Mouse (Mus musculus) liver, embryonic 12.5 days (tissue): Measurements from ENCODE around the gene Micall2. TPM values are rescaled to one million over a fixed set of nuclear protein-coding genes. Genes with fewer than 3 reads are reported as not detected.
A peak's percentile ranks its signal among the peaks of the same experiment; 100 is the strongest.
"Not testable (repeated sequence)": the region's sequence is repeated elsewhere in the genome, so short reads cannot be mapped to it uniquely, and the experiment has no call there.

Source experiments
- ATAC-seq: fragments of 200-750 bp; cut with Nextera tagmentation; 2 replicates; pipeline ENCODE4 v1.8.0; 2017; ENCODE audit warnings: moderate number of reproducible peaks, mild to moderate bottlenecking, moderate library complexity
- H3K27ac ChIP-seq: fragments of 300-500 bp; sonication (generic); 2 replicates; pipeline ENCODE4 v1.5.1; 2016; ENCODE audit warnings: mild to moderate bottlenecking
- H3K27me3 ChIP-seq: fragments of 300-500 bp; sonication (generic); replicated peaks from 2 replicates; pipeline ENCODE4 v1.6.1; 2016; ENCODE audit warnings: mild to moderate bottlenecking, moderate library complexity
- H3K36me3 ChIP-seq: fragments of 300-500 bp; sonication (generic); 2 replicates; pipeline ENCODE4 v1.6.1; 2016; ENCODE audit warnings: mild to moderate bottlenecking, moderate library complexity
- H3K4me1 ChIP-seq: fragments of 300-500 bp; sonication (generic); 2 replicates; pipeline ENCODE4 v1.6.1; 2016
- H3K4me2 ChIP-seq: fragments of 300-500 bp; sonication (generic); 2 replicates; pipeline ENCODE4 v1.6.1; 2016; ENCODE audit warnings: mild to moderate bottlenecking, moderate library complexity
- H3K4me3 ChIP-seq: fragments of 300-500 bp; sonication (generic); 2 replicates; pipeline ENCODE4 v1.5.1; 2016; ENCODE audit warnings: mild to moderate bottlenecking, moderate library complexity
- H3K9ac ChIP-seq: fragments of 300-500 bp; sonication (generic); 2 replicates; pipeline ENCODE4 v1.6.1; 2016; ENCODE audit warnings: mild to moderate bottlenecking, moderate library complexity
- H3K9me3 ChIP-seq: fragments of 300-500 bp; sonication (generic); replicated peaks from 2 replicates; pipeline ENCODE4 v1.6.1; 2016; ENCODE audit warnings: mild to moderate bottlenecking, moderate library complexity
- WGBS: fragments of 180-500 bp; shearing (Covaris S2); methylation state at CpG from one replicate; pipeline ENCODE4 v1.1.7; 2016; ENCODE audit not compliant: insufficient replicate concordance; 5-methylcytosine and 5-hydroxymethylcytosine counted together
- polyA plus RNA-seq: library from polyadenylated mRNA; unstranded; fragments of >200 nt; fragmentation: Nextera tagmentation; extraction: Ambion mirVana; gene quantifications from 2 replicates; pipeline ENCODE4 v1.2.1, GENCODE M21; 2016

Micall2 gene
- polyA plus RNA-seq, 1 experiment from 2014 or later, result 15.5 TPM

GRCm38 (mm10) chr5:139749413-139750125 is 13.4 kb upstream of the Micall2 start:
- peaks cover 18% of the 10 kb centered on the region for H3K4me1 ChIP-seq
- H3K4me3 ChIP-seq, result no peak overlapping the region
- H3K4me2 ChIP-seq, result no peak overlapping the region
- no peaks in the 10 kb centered on the region for H3K9me3 ChIP-seq
- ATAC-seq, result no peak
- peaks cover 45% of the 10 kb centered on the region for H3K36me3 ChIP-seq
- H3K27ac ChIP-seq, result no peak overlapping the region
- H3K27me3 ChIP-seq, result peaks cover 5% of the 10 kb centered on the region; the same call in 1 of the 2 replicates
- no peak overlapping the region for H3K9ac ChIP-seq
- WGBS, result 77% methylated on average over 16 of the region's 16 CpGs

DNA sequence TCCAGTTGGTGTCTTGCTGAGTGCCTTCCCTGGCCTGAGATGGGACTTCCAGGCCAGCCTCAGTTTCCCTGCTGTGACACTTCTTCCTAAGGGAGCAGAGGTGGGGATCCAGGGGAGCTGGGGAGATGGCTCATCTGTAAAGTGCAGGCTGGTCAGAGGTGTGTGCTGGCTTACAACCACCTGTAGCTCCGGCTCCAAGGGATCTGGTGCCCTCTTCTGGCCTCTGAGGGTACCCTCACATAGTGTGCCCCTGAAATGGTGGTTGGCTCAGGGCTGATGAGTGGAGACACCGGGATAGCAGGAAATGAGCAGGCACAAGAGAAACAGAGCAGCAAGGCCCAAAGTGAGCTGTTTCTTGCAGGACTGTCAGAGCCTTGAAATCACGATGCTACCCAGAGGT is 9.6 kb upstream of the Micall2 start:
- H3K4me1 ChIP-seq, result peaks cover 35% of the 10 kb centered on the region
- peaks cover 7% of the 10 kb centered on the region for H3K36me3 ChIP-seq
- H3K27me3 ChIP-seq, result peaks cover 5% of the 10 kb centered on the region; the same call in 1 of the 2 replicates
- 4% methylated on average over 3 of the region's 3 CpGs for WGBS
- H3K27ac ChIP-seq, result no peak overlapping the region
- H3K4me3 ChIP-seq, result no peak overlapping the region
- peak; percentile 77 for ATAC-seq
- H3K9me3 ChIP-seq, result no peaks in the 10 kb centered on the region
- no peak overlapping the region for H3K4me2 ChIP-seq
- no peak overlapping the region for H3K9ac ChIP-seq

DNA sequence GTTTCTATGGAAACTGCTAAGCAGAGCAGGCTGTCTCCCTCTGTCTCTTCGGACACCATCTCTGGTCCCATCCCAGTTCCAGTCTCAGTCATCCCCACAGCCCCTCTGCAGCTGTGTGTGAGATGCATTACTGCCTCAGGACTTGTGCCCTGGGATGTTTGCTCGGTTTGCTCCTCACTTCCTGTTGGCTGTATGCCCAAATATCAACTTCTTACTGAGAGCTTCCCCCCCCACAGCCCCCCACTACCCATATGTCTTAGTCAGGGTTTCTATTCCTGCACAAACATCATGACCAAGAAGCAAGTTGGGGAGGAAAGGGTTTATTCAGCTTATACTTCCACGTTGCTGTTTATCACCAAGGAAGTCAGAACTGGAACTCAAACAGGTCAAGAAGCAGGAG is 6.5 kb upstream of the Micall2 start:
- not testable (repeated sequence) for H3K36me3 ChIP-seq

GRCm38 (mm10) chr5:139738592-139739315 is 2.6 kb upstream of the Micall2 start:
- Histone ChIP-seq H3K9ac (peak overlapping the region; percentile 66), H3K9me3 (no peaks in the 10 kb centered on the region), H3K4me2 (peak overlapping the region; percentile 100), H3K27ac (peak overlapping the region; percentile 95), H3K4me3 (peak overlapping the region; percentile 25), H3K27me3 (no peaks in the 10 kb centered on the region), H3K36me3 (no peaks in the 10 kb centered on the region), H3K4me1 (peaks cover 83% of the 10 kb centered on the region)
- ATAC-seq, result peak; percentile 78
- WGBS, result 29% methylated on average over 7 of the region's 7 CpGs

More for the DNA sequence above, 6.5 kb upstream of the Micall2 start:
- Histone ChIP-seq H3K9ac (peak overlapping the region; percentile 45; the same call in 1 of the 2 replicates), H3K4me1 (peaks cover 60% of the 10 kb centered on the region), H3K27ac (peak overlapping the region; percentile 47; the same call in 1 of the 2 replicates)
- not testable (repeated sequence) for H3K27me3 ChIP-seq, H3K9me3 ChIP-seq, H3K4me2 ChIP-seq, ATAC-seq, H3K4me3 ChIP-seq
- WGBS, result 28% methylated on average over 3 of the region's 3 CpGs

DNA sequence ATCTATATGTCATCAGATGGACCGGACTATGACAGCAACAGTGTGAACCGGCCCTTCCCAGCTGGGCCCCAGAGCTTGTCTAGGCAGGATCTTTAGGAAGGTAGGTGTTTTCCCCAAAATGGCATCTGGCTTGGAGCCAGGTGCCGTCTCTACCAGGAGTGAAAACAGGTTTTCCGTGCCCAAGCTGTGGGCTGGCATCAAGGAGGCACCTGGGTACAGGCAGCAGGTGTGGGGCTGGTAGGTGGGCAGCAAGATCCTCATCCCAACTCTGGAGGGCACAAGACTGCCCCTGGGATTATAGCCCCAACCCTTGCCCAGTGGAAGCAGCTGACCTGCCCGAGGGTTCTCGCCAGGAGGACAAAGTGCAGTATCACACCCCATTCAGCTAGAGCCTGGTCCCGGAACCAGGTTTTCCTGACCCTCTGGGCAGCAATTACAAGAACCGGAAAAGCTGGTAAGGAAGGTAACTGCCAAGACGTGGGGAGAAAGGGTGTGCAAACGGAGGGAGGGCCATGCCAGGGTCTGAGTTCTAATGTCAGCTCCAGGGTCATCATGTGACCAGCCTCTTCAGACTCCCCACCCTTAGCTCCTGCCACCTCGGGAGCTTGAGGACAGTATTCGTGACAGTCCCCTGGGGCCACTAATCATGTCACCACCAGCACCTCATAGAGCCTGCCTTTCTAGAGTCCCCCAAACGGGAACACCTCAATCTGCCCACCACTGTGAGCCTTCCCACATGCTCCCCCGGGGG is 1.9 kb upstream of the Micall2 start:
- H3K4me1 ChIP-seq, result peaks cover 91% of the 10 kb centered on the region
- no peaks in the 10 kb centered on the region for H3K9me3 ChIP-seq
- WGBS, result 44% methylated on average over 14 of the region's 14 CpGs
- peak overlapping the region; percentile 66 for H3K9ac ChIP-seq
- H3K4me3 ChIP-seq, result peak overlapping the region; percentile 25
- ATAC-seq, result peak; percentile 67
- no peaks in the 10 kb centered on the region for H3K36me3 ChIP-seq
- H3K4me2 ChIP-seq, result peak overlapping the region; percentile 100
- H3K27ac ChIP-seq, result peak overlapping the region; percentile 95
- H3K27me3 ChIP-seq, result no peaks in the 10 kb centered on the region

DNA sequence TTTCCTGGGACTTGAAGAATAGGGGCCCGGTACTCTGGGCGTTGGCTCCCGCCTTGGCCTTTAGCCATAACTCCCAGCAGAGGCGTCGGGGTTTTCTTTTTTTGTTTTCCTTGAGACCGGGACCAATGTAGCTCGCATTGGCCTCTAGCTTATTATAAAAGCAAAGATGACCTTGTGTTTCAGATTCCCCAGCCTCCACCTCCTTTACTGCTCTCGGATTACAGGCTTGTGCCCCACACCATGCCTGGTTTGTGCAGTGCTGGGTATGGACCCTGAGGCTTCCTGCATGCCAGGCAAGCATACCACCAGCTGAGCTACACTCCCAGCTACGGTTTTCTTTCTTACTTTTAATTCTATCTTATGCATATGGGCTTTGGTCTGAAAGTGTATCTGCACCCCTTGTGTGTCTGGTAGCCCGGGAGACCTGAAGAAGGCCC is 386 bp upstream of the Micall2 start:
- Histone ChIP-seq H3K4me1 (peaks cover 91% of the 10 kb centered on the region), H3K27me3 (no peaks in the 10 kb centered on the region), H3K4me3 (peak overlapping the region; percentile 78), H3K27ac (peak overlapping the region; percentile 95), H3K9ac (peak overlapping the region; percentile 66), H3K36me3 (peaks cover 8% of the 10 kb centered on the region), H3K9me3 (no peaks in the 10 kb centered on the region), H3K4me2 (peak overlapping the region; percentile 100)
- 9% methylated on average over 10 of the region's 10 CpGs for WGBS
- ATAC-seq, result no peak

- H3K36me3 ChIP-seq, result peaks cover 24% of the 10 kb centered on the region
- WGBS, result 15% methylated on average over 7 of the region's 7 CpGs
- peaks cover 94% of the 10 kb centered on the region for H3K4me1 ChIP-seq
- H3K27ac ChIP-seq, result peak overlapping the region; percentile 98
- no peaks in the 10 kb centered on the region for H3K9me3 ChIP-seq
- peak overlapping the region; percentile 78 for H3K4me3 ChIP-seq
- no peak for ATAC-seq
- H3K27me3 ChIP-seq, result no peaks in the 10 kb centered on the region
- peak overlapping the region; percentile 86 for H3K9ac ChIP-seq
- H3K4me2 ChIP-seq, result peak overlapping the region; percentile 100
These were observed 1.4 kb downstream of the Micall2 start for GRCm38 (mm10) chr5:139734746-139735145.

DNA sequence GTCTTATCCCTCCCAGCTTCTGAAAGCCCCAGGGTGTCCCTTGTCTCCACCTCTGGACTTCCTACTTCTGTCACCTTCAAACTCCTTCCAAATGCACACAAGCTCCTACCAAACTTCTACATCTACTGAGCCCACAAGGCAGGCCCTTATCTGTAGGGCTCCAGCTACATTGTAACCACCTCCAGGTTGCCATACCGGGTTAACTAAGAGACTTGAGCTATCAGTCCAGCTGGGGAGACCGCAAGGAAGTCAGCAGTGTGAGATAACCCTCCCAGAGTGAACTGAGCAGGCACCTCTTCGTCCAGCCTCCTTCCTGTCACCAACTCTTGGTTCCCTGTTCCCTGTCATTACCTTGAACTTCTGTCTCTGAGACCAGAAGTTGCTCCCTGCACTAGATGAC is 2.1 kb downstream of the Micall2 start:
- H3K4me2 ChIP-seq, result peak overlapping the region; percentile 100
- H3K9me3 ChIP-seq, result no peaks in the 10 kb centered on the region
- peak; percentile 77 for ATAC-seq
- WGBS, result 6% methylated on average over 3 of the region's 3 CpGs
- H3K36me3 ChIP-seq, result peaks cover 27% of the 10 kb centered on the region
- H3K27ac ChIP-seq, result peak overlapping the region; percentile 98
- H3K4me3 ChIP-seq, result peak overlapping the region; percentile 78
- peaks cover 90% of the 10 kb centered on the region for H3K4me1 ChIP-seq
- no peaks in the 10 kb centered on the region for H3K27me3 ChIP-seq
- H3K9ac ChIP-seq, result peak overlapping the region; percentile 86

- 25% methylated on average over 11 of the region's 11 CpGs for WGBS
- Histone ChIP-seq H3K9ac (peak overlapping the region; percentile 86), H3K9me3 (no peaks in the 10 kb centered on the region), H3K4me2 (peak overlapping the region; percentile 100), H3K27me3 (no peaks in the 10 kb centered on the region), H3K27ac (peak overlapping the region; percentile 98), H3K4me1 (peaks cover 91% of the 10 kb centered on the region), H3K36me3 (peaks cover 37% of the 10 kb centered on the region), H3K4me3 (peak overlapping the region; percentile 78)
- no peak for ATAC-seq
These were observed 3.5 kb downstream of the Micall2 start for GRCm38 (mm10) chr5:139732634-139733107.

- Histone ChIP-seq H3K9ac (peak overlapping the region; percentile 43), H3K4me1 (peaks cover 94% of the 10 kb centered on the region)
- no peak for ATAC-seq
These were observed 5.2 kb downstream of the Micall2 start for GRCm38 (mm10) chr5:139730712-139731486.

DNA sequence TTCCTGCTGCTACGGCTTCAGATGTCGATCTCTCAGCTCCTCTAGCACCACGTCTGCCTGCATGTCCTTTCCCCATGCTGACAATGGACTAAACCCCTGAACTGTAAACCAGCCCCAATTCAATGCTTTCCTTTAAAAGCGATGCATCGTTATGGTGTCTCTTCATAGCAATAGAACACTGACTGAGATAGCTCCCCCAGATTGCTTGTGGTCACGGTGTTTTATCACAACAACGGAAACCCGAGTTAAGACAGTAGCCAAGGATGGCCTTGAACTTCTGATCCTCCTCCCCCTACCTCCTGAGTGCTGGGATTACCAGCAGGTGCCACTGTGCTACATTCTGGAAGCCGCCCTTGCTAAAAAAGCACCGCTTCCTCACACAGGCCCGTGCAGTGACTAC is 8.9 kb downstream of the Micall2 start:
- Histone ChIP-seq H3K27ac (peak overlapping the region; percentile 62), H3K9ac (no peak overlapping the region), H3K27me3 (no peaks in the 10 kb centered on the region), H3K4me3 (no peak overlapping the region), H3K4me1 (peaks cover 91% of the 10 kb centered on the region), H3K36me3 (peaks cover 61% of the 10 kb centered on the region), H3K9me3 (no peaks in the 10 kb centered on the region), H3K4me2 (peak overlapping the region; percentile 2; the same call in 1 of the 2 replicates)
- no peak for ATAC-seq
- 40% methylated on average over 11 of the region's 11 CpGs for whole genome bisulfite sequencing

More at GRCm38 (mm10) chr5:139730712-139731486, 5.2 kb downstream of the Micall2 start:
- no peaks in the 10 kb centered on the region for H3K9me3 ChIP-seq
- peak overlapping the region; percentile 15 for H3K4me2 ChIP-seq
- no peak overlapping the region for H3K4me3 ChIP-seq
- 74% methylated on average over 8 of the region's 8 CpGs for WGBS
- H3K27me3 ChIP-seq, result no peaks in the 10 kb centered on the region
- peaks cover 49% of the 10 kb centered on the region for H3K36me3 ChIP-seq
- peak overlapping the region; percentile 70 for H3K27ac ChIP-seq
